ENCODE assay signal across 8 mouse cellular contexts in the genomic region with DNA sequence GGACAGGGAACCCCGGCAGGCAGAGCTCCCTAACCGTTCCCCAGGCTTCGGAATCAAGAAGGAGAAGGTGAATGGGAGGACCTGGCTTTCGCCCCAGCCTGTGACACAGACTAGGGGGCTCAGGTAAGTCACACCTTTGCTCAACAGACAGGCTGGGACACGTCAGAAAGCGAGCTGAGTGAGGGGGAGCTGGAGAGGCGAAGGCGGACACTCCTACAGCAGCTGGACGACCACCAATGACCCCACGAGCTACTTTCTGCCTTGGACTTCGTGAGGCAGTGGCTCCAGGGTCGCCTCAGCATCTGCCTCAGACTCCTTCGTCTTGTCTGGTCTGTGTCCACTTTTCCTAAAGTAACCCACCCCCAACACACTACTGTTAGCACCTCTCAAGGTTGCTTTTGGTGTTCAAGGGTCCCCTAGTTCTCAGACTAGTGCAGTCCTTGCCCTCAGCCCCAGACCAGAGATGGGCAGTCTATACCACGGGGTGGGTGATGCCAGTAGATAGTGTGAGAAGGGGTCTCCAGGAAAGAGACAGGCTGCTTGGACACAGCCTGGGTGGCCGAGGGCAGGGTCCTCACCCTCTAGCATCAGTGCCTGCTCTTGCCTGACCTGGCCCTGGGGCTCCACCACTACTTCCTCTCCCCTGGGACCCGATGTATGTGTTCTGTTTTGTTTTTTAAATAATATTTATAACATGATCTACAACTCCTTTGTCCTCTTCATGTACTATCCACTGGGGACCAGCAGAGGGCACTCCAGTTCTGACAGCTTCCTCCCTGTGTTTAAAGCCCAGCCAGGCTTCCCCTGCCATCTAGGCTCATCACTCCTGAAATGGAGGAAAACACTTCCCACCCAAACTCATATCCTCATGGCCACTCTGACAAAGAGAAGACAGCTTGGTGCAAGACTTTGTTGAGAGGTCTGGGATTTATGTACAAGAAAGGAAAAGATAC. TPM values are rescaled to one million over a fixed set of nuclear protein-coding genes. Genes with fewer than 3 reads are reported as not detected.
A peak's percentile ranks its signal among the peaks of the same experiment; 100 is the strongest.
DNase-seq lines count a peak whose midpoint lies in the region; ATAC-seq and TF ChIP-seq lines count a peak whose summit lies in the region.

No protein-coding gene starts in this region.

- peaks cover 100% of the 10 kb centered on the region for H3K36me3 ChIP-seq in embryonic facial prominence, embryonic 10.5 days (replicated peaks)
- peaks cover 17% of the 10 kb centered on the region; the same call in 1 of the 2 replicates for H3K36me3 ChIP-seq in heart, adult 2 months (ENCODE audit: control insufficient read depth, insufficient read depth, low read length)
- peaks cover 32% of the 10 kb centered on the region for H3K36me3 ChIP-seq in limb, embryonic 11.5 days (ENCODE audit: control insufficient read depth, insufficient read depth, low read length)

- peak overlapping the region; percentile 19; the same call in 1 of the 2 replicates for H3K9ac ChIP-seq in heart, adult 2 months (ENCODE audit: low read depth, low read length)
- H3K9ac ChIP-seq in limb, embryonic 11.5 days (ENCODE audit: low read length) = peak overlapping the region; percentile 37; the same call in 1 of the 2 replicates

- TF ChIP-seq EP300 in heart, adult 2 months (IDR thresholded peaks at IDR 0.05; ENCODE audit: insufficient read depth, low read depth, low read length) = peak; percentile 71; the same call in 1 of the 2 replicates

- H3K27me3 ChIP-seq in embryonic facial prominence, embryonic 10.5 days (replicated peaks; ENCODE audit: low read depth, poor library complexity, severe bottlenecking) = no peaks in the 10 kb centered on the region
- H3K27me3 ChIP-seq in heart, adult 2 months (ENCODE audit: control insufficient read depth, insufficient read depth, low read length) = no peaks in the 10 kb centered on the region
- no peaks in the 10 kb centered on the region for H3K27me3 ChIP-seq in limb, embryonic 11.5 days (ENCODE audit: control insufficient read depth, insufficient read depth, low read length)

- no peaks in the 10 kb centered on the region for H3K9me3 ChIP-seq in embryonic facial prominence, embryonic 10.5 days
- H3K9me3 ChIP-seq in limb, embryonic 11.5 days (ENCODE audit: control insufficient read depth, low read length) = no peaks in the 10 kb centered on the region

- TF ChIP-seq CTCF in heart, adult 2 months (IDR thresholded peaks at IDR 0.05) = peak; percentile 79

- ATAC-seq in limb, embryonic 11.5 days (ENCODE audit: insufficient number of reproducible peaks, low FRiP score, low TSS enrichment, low read depth) = no peak; the same call in 1 of the 2 replicates
- peak; percentile 57 for ATAC-seq in monocyte, adult 5-6 weeks (replicated peaks; ENCODE audit: insufficient number of reproducible peaks, low FRiP score, low TSS enrichment, poor library complexity, severe bottlenecking)

- H3K27ac ChIP-seq in embryonic facial prominence, embryonic 10.5 days (replicated peaks) = peak overlapping the region; percentile 85
- H3K27ac ChIP-seq in heart, adult 2 months = peak overlapping the region; percentile 86
- peak overlapping the region; percentile 77 for H3K27ac ChIP-seq in limb, embryonic 11.5 days (replicated peaks; ENCODE audit: low read depth, low read length)

- peaks cover 16% of the 10 kb centered on the region; the same call in 1 of the 2 replicates for H3K4me1 ChIP-seq in embryonic facial prominence, embryonic 10.5 days
- peaks cover 41% of the 10 kb centered on the region for H3K4me1 ChIP-seq in heart, adult 2 months (ENCODE audit: control insufficient read depth, insufficient read depth, low read length)
- no peaks in the 10 kb centered on the region for H3K4me1 ChIP-seq in limb, embryonic 11.5 days (ENCODE audit: control insufficient read depth, insufficient read depth, low read length)

- no peak overlapping the region for H3K4me2 ChIP-seq in limb, embryonic 11.5 days (ENCODE audit: low read depth, severe bottlenecking)

- TF ChIP-seq POLR2A in heart, adult 2 months (IDR thresholded peaks at IDR 0.05; ENCODE audit: insufficient read depth, low read depth, low read length) = no peak

- WGBS in embryonic facial prominence, embryonic 10.5 days = 79% methylated on average over 16 of the region's 16 CpGs
- 70% methylated on average over 16 of the region's 16 CpGs for WGBS in heart, adult 2 months
- WGBS in limb, embryonic 11.5 days = 78% methylated on average over 16 of the region's 16 CpGs

- peak; percentile 45 to 47 for DNase-seq in urinary bladder, adult 18-20 months (ENCODE audit: low spot score in 2 of 2)
- DNase-seq in urinary bladder, adult 2 months (ENCODE audit: low spot score) = no peak
- peak; percentile 75 for DNase-seq in embryonic facial prominence, embryonic 10.5 days (ENCODE audit: low spot score)
- peak; percentile 81 to 82 for DNase-seq in heart, adult 2 months
- peak; percentile 82 for DNase-seq in kidney, adult 18-20 months
- DNase-seq in limb, embryonic 11.5 days (ENCODE audit: low spot score) = peak; percentile 83
- DNase-seq in spleen, postnatal 36 days (ENCODE audit: low spot score in 2 of 2) = peak; percentile 64 to 70

- no peak overlapping the region for H3K4me3 ChIP-seq in embryonic facial prominence, embryonic 10.5 days
- H3K4me3 ChIP-seq in heart, adult 2 months = no peak overlapping the region
- no peak overlapping the region for H3K4me3 ChIP-seq in limb, embryonic 11.5 days (ENCODE audit: low read depth, low read length)

- no peaks in the 10 kb centered on the region for H3K79me2 ChIP-seq in heart, adult 2 months (replicated peaks; ENCODE audit: control insufficient read depth, insufficient read depth, low read length)

- intact Hi-C loops in heart, adult 2 months (cut with DNase I) = loop anchor here (1.0 to 2.0 kb wide), 4 partner anchors 10 to 154 kb away; a partner anchor contains a TSS

RNA-seq across cellular contexts. Expression of a gene that starts 20.9 kb away (rescaled TPM):
- polyA plus RNA-seq in urinary bladder, adult 2 months (2012; rRNA removed) = 0.04 and 0.07 TPM in 2 replicates
- 0.30 TPM in 1 of 2 replicates, not detected in the other for polyA plus RNA-seq in embryonic facial prominence, embryonic 10.5 days (2016; fragmentation: Nextera tagmentation; extraction: Ambion mirVana)
- total RNA-seq in heart, adult 2 months (2021) = not detected
- polyA plus RNA-seq in heart, adult 2 months (2012; rRNA removed) = 0.20 TPM in 1 of 2 replicates, not detected in the other
- polyA plus RNA-seq in limb, embryonic 11.5 days (2014; fragmentation: Nextera tagmentation; extraction: Ambion mirVana) = not detected in 2 replicates
- not detected in 3 replicates for total RNA-seq in monocyte, adult 5-6 weeks (2017)

RNA-seq across cellular contexts. Expression of a gene that starts 21.7 kb away (rescaled TPM):
- 67.8 and 74.1 TPM in 2 replicates for polyA plus RNA-seq in urinary bladder, adult 2 months (2012; rRNA removed)
- 72.3 and 76.1 TPM in 2 replicates for polyA plus RNA-seq in embryonic facial prominence, embryonic 10.5 days (2016; fragmentation: Nextera tagmentation; extraction: Ambion mirVana)
- 10 to 100 TPM; 18.9 to 23.4 TPM for total RNA-seq in heart, adult 2 months (2021)
- polyA plus RNA-seq in heart, adult 2 months (2012; rRNA removed) = 39.5 and 39.7 TPM in 2 replicates
- 51.9 and 57.3 TPM in 2 replicates for polyA plus RNA-seq in limb, embryonic 11.5 days (2014; fragmentation: Nextera tagmentation; extraction: Ambion mirVana)
- 0.57 to 7.6 TPM (median 1.7 TPM) in 3 replicates for total RNA-seq in monocyte, adult 5-6 weeks (2017)

RNA-seq across cellular contexts. Expression of a gene that starts 53.7 kb away (rescaled TPM):
- 8.9 and 9.9 TPM in 2 replicates for polyA plus RNA-seq in urinary bladder, adult 2 months (2012; rRNA removed)
- polyA plus RNA-seq in embryonic facial prominence, embryonic 10.5 days (2016; fragmentation: Nextera tagmentation; extraction: Ambion mirVana) = 24.4 and 25.6 TPM in 2 replicates
- 10 to 100 TPM; 14.6 to 18.1 TPM for total RNA-seq in heart, adult 2 months (2021)
- 18.6 and 29.3 TPM in 2 replicates for polyA plus RNA-seq in heart, adult 2 months (2012; rRNA removed)
- polyA plus RNA-seq in limb, embryonic 11.5 days (2014; fragmentation: Nextera tagmentation; extraction: Ambion mirVana) = 26.8 and 31.7 TPM in 2 replicates
- total RNA-seq in monocyte, adult 5-6 weeks (2017) = 29.5 to 41.3 TPM (median 31.6 TPM) in 3 replicates
